Mouse (Mus musculus): ENCODE measurements around the gene Swi5.
A peak's percentile ranks its signal among the peaks of the same experiment; 100 is the strongest.
"Not testable (repeated sequence)": the region's sequence is repeated elsewhere in the genome, so short reads cannot be mapped to it uniquely, and the experiment has no call there.

The Swi5 gene

DNA sequence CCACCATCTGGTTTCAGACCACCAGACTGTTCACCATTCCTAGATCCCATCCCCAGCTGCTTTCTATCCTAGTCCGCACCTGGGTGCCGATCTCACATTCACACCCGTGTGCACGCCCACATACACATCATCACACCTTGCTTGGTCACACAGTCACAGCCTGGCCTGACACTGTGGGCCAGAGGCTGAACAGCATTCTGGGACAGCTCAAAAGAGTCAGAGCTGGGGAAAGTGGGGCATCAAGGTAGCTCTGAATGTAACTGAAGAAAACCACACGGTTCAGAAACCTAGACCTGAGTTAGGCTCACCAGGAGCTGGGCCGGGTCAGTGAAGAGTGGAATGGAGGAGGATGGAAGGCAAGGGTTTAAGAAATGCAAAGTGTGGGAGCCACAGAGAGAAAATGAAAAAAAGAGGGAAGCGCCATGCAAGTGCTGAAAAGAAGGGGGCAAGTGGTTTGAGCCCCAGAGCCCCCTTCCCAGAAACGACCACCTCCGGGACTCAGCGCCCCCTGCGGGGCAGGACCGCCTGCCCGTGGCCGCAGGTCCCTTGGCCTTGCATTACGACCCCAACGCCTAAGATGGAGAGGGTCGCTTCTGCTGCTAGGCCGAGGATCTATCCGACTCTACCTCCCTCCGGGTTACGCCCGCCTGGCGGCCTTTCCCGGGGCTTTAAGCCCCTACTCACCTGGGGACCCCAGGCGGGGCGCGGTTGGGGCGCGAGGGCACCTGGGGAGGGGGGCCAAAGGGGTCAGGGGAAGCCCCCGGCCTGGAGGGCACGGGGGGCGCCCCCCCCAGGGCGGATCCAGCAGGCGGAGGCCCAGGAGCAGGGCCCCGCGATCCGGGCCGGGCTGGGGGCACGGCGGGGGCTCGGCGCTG, 23.8 kb upstream of the Swi5 start:
- DNase-seq, result no peak

- DNase-seq, result no peak
These were observed 22.4 kb upstream of the Swi5 start for GRCm38 (mm10) chr2:32310096-32310845.

DNA sequence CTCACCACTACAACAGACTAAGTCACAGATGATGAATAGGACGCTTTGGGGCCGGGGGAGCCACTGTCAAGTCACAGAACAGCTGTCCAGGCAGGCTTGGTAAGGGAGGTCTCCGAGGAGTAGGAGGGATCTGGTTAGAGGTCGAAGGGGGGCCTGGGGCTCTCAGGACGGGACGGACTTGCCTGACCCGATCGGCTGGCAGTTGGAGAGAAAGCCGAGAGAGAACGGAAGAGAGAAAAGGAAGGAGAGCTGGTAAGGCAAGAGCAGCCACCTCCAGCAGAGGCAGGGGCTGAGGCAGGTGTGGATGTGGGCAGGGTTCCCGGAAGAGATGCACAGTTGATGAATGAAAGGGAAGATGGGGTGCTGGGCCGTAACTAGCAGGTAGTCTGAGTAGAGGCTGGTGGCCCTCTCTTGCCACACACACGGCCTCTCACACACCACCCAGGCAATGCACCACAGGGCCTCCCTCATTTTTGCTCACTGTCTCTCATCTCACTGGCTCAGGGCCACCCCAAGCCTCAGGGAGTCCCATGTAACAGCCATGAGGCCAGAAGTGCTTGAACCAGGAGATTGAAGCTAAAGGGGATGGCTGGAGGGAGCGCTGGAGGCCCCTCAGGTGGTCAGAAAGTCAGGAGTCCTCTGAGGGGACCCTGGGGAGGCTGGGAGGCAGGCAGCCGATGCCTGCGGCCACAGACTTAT, 21.1 kb upstream of the Swi5 start:
- DNase-seq, result no peak

GRCm38 (mm10) chr2:32307941-32308760, 20.3 kb upstream of the Swi5 start:
- DNase-seq, result no peak

DNA sequence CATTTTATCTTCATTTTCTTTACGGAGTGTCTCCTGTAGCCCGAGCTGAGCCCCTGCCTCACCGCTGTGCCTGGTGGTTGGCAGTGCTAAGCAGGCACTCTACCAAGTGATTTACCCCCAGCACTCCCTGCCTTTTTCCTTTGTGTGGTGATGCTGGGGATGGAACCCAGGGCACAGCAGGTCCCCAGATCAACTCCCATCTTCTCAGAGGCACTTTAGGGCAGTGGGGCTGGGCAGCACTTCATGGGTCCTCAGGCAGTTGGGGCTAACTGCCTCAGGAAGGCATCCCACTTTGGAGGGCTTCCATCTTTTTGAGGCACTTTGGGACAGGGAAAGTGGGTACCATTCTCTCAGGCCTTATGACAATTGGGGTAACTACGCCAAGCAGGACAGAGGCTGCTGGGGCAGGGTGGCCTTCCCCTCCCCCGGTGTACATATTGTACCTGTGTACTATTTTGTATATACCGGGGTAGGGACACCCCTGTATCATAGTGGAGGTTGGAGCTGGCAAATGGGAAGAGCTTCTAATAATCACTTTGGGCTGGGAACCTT, 19.4 kb upstream of the Swi5 start:
- DNase-seq, result no peak

GRCm38 (mm10) chr2:32306176-32306575, 18.3 kb upstream of the Swi5 start:
- no peak for DNase-seq

DNA sequence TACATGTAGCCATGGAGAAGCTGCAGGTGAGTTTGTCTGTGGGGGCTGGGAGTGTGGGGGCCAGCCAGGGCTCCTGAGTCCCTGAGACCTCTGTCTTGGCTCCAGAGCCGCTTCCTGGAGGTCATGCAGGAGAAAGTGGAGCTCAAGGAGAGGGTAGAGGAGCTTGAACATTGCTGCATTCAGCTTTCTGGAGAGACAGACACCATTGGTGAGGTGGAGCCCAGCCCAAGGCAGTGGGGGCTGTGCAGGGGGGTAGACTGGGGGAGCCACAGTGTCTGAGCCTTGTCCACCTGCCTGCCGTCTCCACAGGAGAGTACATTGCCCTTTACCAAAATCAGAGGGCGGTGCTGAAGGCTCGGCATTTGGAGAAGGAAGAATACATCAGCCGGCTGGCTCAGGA, 17.8 kb upstream of the Swi5 start:
- DNase-seq, result no peak

GRCm38 (mm10) chr2:32304145-32304832, 16.4 kb upstream of the Swi5 start:
- peak; percentile 59 for DNase-seq

GRCm38 (mm10) chr2:32302952-32303351, 15.1 kb upstream of the Swi5 start:
- no peak for DNase-seq

DNA sequence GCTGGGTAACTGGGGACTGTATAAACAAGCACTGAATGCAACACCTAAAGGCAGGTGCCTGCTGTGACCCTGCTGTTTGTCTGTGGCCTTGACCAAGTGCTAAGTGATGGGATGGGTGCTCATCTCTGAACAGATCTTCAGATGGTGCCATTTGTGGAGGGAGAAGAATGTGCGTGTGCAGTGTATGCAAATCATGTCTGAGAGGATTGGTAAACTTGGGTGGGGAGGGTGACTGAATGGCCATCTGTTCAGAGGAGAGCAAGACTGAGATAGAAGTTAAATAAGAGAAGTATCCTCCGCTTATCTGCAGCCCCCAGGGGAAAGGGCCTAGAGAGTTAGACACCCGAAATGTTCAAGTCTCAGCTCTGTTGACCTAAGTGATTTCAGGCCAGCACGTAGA, 11.6 kb upstream of the Swi5 start:
- no peak for DNase-seq

DNA sequence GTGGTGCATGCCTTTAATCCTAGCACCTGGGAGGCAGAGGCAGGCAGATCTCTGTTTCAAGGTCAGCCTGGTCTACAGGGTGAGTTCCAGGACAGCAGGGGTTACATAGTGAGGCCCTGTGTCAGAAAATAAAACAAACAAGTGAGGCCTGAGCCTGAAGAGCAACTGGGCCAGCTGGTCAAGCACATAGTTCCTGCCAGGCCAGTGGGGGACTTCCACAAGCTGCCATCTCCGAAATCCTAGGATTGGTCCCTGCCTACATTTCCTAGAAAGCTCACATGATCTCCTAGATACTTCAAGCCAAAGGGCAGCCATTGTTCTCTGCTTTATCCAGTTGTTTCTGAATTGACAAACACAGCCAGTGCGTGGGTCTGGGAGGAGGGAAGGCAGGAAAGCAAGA, 8.0 kb upstream of the Swi5 start:
- not testable (repeated sequence) for DNase-seq

GRCm38 (mm10) chr2:32295285-32295684, 7.4 kb upstream of the Swi5 start:
- DNase-seq, result no peak

DNA sequence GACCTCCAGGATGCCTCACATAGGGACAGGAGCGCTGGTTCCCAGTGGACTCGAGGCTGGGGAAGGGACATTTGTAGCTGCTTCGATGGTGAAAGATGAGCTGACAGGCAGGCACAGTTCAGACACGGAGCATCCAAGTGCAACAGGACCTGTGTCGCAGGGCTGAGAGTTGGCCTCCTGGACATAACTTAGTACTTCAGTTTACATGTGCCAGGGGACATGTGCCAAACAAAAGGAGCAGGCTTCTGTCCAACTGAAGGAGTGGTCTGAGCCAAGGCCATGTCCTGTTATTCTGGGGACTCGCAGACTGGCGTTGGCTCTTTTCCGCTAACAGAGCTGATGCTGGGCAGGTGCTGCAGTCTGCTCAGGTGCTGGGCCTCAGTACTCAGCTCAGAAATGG, 6.5 kb upstream of the Swi5 start:
- no peak for DNase-seq

- DNase-seq, result no peak
These were observed 1.7 kb upstream of the Swi5 start for GRCm38 (mm10) chr2:32289578-32289977.

DNA sequence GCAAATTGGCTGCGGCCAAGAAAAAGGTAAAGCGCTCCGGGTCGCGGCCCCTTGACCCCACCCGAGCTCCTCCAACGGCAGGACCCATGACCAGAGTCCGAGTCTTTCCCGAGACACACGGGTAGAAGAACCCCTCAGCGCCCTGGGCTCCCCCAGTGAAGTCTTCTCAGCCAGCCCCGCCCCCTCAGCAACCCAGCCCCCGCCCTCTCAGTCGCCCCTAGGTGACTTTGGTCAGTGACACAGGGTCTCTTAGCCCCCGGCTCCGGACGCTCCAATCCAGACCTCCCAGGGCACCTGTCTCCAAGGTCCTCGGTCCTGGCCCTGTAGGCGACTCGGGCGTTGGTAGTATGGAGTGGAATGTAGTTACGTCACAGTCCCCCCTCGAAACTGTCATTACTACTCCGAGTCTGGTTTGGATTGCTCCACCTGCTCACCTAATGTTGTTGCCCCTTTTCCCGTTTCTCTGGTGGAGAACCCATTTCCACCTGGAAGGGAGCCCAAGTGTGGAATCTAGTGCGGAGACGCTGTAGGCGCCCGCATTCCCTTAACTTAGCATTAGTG, 576 bp upstream of the Swi5 start:
- no peak for DNase-seq

DNA sequence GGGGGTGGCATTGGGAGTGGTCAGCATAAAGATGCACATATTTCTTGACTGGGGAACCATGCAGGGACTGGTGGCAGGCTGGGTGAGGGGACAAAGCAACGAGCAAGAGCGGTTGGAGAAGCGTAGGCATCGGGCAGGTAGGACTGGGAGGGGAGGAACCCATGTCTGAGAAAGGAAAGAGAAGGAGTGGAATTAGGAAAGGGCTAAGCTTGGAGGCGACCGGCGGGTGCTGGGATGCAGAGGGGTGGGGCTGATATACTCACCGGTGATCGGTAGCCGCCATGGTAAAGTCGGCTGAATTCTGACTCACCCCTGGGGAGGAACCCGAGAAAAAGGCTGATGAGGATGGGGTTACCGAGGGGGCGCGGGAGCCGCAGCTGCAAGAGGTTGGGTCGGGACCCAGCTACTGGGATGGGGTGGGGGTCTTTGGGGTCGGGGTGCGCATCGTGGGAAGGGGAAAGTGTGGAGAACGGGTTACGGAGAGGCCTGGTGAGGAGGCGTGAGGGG, 488 bp downstream of the Swi5 start, which contains the start of gene Golga2:
Golga2 (plus strand) TSS at position 51 of the 507 bp plus-strand sequence.
- no peak for DNase-seq

GRCm38 (mm10) chr2:32283986-32284385, 3.9 kb downstream of the Swi5 start:
- no peak for DNase-seq

- no peak for DNase-seq
These were observed 5.1 kb downstream of the Swi5 start for GRCm38 (mm10) chr2:32282727-32283126.

DNA sequence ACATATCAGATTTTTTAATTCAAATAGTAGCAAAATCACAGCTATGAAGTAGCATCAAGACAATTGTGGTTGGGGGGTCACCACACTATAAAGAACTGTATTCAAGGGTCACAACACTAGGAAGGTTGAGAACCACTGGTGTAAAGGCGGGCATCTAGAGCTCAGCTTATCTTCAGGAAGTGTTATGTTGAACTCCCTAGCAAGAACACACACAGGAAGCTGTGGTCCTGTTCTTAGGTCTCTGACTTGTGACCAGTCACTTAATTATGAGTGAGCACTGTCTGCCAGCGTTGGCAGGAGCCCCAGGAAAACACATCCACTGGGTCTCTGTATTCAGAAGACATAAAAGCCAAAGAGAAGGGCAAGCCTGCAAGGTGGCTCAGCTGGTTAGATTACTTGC, 5.6 kb downstream of the Swi5 start:
- no peak for DNase-seq

DNA sequence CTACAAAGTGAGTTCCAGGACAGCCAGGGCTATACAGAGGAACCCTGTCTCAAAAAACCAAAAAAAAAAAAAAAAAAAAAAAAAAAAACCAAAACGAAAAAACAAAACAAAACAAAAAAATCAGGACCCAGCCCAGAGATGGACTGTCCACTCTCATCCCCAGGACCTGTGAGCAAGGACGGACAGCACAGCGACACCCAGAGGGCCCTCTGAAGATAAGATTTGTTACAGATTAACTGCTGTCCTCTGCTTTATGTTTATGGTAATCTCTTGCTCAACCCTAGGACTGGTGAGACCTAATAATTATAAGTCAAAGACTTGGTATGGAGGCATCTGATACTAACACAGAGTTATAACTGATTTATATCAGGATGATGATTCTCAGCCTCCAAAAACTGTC, 12.1 kb downstream of the Swi5 start:
- no peak for DNase-seq

- no peak for DNase-seq
These were observed 27.2 kb downstream of the Swi5 start for GRCm38 (mm10) chr2:32260635-32261034.

Data from right cerebral cortex, postnatal 25 days (tissue).